Mouse (Mus musculus) limb, embryonic 15.5 days (tissue): ENCODE measurements around the gene Otx2. TPM values are rescaled to one million over a fixed set of nuclear protein-coding genes. Genes with fewer than 3 reads are reported as not detected.

Experiments
- polyA plus RNA-seq: library from polyadenylated mRNA; unstranded; fragments of >200 nt; fragmentation: Nextera tagmentation; extraction: Ambion mirVana; gene quantifications from 2 replicates; pipeline ENCODE4 v1.2.1, GENCODE M21; 2015

Otx2 gene
- polyA plus RNA-seq, 1 experiment from 2014 or later = not detected

Other genes starting within 250 kb of the Otx2 start
- 20.3 and 23.3 TPM in 2 replicates for gene Tmem260, start 227.7 kb downstream of the Otx2 start, polyA plus RNA-seq